Comparison of ENCODE assay signal across 22 mouse cellular contexts in the genomic region with DNA sequence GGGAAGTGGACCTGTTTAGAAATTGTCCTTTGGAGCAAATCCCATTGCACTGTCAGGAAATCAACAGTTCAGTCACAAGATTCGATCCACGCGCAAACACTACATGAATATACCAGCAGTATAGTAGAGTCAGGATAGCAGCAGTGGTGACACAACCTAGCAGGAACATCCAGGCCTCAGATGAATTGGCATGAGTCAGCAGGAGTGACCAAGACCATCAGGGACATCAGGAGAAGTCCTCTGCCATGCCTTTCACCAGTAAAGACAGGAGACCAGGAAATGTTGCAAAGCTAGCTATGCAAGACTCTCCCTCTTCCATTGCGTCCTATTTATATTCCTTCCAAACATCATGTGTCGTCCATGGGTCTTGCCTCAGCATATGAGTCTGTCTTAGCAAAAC. TPM values are rescaled to one million over a fixed set of nuclear protein-coding genes. Genes with fewer than 3 reads are reported as not detected.
"Had no signal": no experiment of that assay in that cellular context is flagged by ENCODE, and none has a peak within 500 bp of the region (broad histone marks: within the 10 kb centered on the region; RNA-seq: fewer than 3 reads in every experiment).

No protein-coding gene starts in this region.

- H3K27ac ChIP-seq: liver, embryonic 14.5 days; macrophage; midbrain, embryonic 10.5 days; midbrain, embryonic 12.5 days; neural tube, embryonic 13.5 days; neural tube, embryonic 15.5 days had no signal

- DNase-seq: lung, adult 18-20 months; lung, embryonic 14.5 days; lung, postnatal 10 days; lung, postnatal 36 days; midbrain, embryonic 14.5 days; retina, postnatal 1 day; right cerebral cortex, adult 18-20 months; right cerebral cortex, postnatal 25 days; right cerebral cortex, postnatal 4 days; spleen, adult 18-20 months; thymus, adult 18-20 months; thymus, postnatal 14 days; thymus, postnatal 36 days had no signal

- H3K36me3 ChIP-seq: midbrain, embryonic 10.5 days; midbrain, embryonic 12.5 days; neural tube, embryonic 13.5 days; neural tube, embryonic 15.5 days had no signal

- H3K4me3 ChIP-seq: midbrain, embryonic 10.5 days; midbrain, embryonic 12.5 days; myocyte; neural tube, embryonic 13.5 days; neural tube, embryonic 15.5 days had no signal

- H3K27me3 ChIP-seq: midbrain, embryonic 12.5 days; neural tube, embryonic 13.5 days; neural tube, embryonic 15.5 days had no signal

- ATAC-seq: midbrain, embryonic 16.5 days had no signal

- H3K9me3 ChIP-seq: midbrain, embryonic 10.5 days; midbrain, embryonic 12.5 days; neural tube, embryonic 13.5 days; neural tube, embryonic 15.5 days had no signal

- H3K4me1 ChIP-seq: midbrain, embryonic 10.5 days; midbrain, embryonic 12.5 days; neural tube, embryonic 13.5 days; neural tube, embryonic 15.5 days had no signal

RNA-seq across cellular contexts. Expression of a gene that starts 16.6 kb away (rescaled TPM):
- total RNA-seq: megakaryocyte-erythroid progenitor cell, adult 5-6 weeks had no signal
